Mouse (Mus musculus): ENCODE data around the gene Inhbe. TPM values are rescaled to one million over a fixed set of nuclear protein-coding genes. Genes with fewer than 3 reads are reported as not detected.

Inhbe gene
- polyA plus RNA-seq, 1 experiment from 2014 or later: not detected

DNA sequence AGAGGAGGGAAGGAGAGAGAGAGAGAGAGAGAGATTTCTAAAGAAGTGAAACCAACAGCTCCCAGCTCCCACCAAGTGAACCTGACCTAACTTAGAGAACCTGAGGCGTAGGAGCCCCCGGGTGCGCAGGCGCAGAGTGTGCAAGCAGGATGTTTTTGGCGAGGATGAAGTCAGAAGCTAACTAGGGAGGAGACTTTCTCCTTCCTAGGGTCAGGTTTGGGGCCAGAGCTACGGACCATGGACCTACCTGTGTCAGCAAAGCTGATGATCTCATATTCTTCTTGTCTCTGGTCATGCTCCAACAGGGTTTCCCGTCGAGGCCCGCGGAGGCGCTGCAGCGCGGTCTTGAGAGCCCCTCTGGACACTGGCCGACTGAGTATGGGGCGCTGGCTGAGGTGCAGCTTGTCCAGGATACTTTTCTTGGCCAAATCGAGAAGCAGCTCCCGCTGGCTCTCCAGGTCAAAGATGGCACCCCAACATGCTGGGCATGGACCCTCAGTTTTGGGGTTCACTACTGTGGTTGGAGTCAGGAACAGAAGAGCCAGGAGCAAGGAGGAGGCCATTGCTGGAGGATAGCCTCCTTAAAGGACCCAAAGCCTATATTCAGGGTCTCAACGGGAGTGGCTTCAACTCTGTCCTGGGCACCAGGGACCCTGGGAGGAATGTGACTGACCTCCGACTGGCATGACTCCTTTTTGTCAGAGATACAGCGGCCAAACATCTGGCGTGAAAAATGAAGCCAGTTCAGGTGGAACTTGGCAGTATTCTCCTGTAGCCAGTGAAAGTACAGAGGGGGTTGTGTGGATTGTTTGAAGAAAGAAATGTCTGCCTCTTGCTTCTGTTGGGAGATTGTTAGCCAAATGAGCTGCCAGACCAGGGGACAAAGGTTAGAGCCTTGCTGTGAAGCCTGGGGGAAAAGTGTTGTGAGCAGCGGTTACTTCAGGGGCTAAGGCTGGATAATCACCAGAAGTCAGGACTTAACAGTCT is 15.9 kb upstream of the Inhbe start, which contains the start of gene Inhbc:
Gene Inhbc (minus strand): TSS at position 598 of the 987 bp plus-strand sequence.
- Histone ChIP-seq H3K4me2 (ENCODE audit: low read length) (no peak within 1 kb of the TSS), H3K4me1 (replicated peaks; ENCODE audit: control insufficient read depth, insufficient read depth, low read length) (no peaks in the 10 kb centered on the region), H3K27ac (ENCODE audit: low read length) (no peak within 1 kb of the TSS), H3K4me3 (replicated peaks; ENCODE audit: low read length) (no peak within 1 kb of the TSS), H3K9ac (replicated peaks; ENCODE audit: low read depth, low read length) (no peak within 1 kb of the TSS), H3K36me3 (ENCODE audit: control insufficient read depth, insufficient read depth) (no peaks in the 10 kb centered on the region), H3K9me3 (ENCODE audit: control insufficient read depth, low read length) (no peaks in the 10 kb centered on the region), H3K27me3 (replicated peaks; ENCODE audit: control insufficient read depth, insufficient read depth, low read length) (no peaks in the 10 kb centered on the region)
- ATAC-seq: no peak
- WGBS: 85% methylated on average over 22 of the region's 22 CpGs

DNA sequence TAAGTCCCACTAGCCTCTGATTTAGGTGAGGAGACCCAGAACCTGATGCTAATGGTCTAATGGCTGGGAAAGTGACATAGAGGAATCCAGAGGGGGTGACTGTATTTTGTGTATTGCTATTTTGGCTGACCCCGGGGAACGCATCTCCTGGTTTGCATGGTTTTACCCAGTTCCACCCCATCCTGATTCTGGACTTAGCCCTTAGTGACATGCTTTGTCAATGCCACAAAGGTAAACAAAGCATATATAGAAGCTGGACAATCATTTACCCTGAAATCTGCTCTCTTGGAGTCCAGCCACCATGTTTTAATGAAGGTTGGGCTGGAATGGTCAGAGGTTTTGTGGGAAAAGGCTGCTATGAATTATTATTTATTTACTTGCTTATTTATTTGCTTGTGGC is 14.1 kb upstream of the Inhbe start:
- 76% methylated on average over 2 of the region's 2 CpGs for WGBS
- ATAC-seq: no peak
- Histone ChIP-seq H3K27ac (ENCODE audit: low read length) (no peak overlapping the region), H3K4me2 (ENCODE audit: low read length) (no peak overlapping the region), H3K4me1 (replicated peaks; ENCODE audit: control insufficient read depth, insufficient read depth, low read length) (no peaks in the 10 kb centered on the region), H3K4me3 (replicated peaks; ENCODE audit: low read length) (no peak overlapping the region), H3K9ac (replicated peaks; ENCODE audit: low read depth, low read length) (no peak overlapping the region), H3K36me3 (ENCODE audit: control insufficient read depth, insufficient read depth) (no peaks in the 10 kb centered on the region), H3K27me3 (replicated peaks; ENCODE audit: control insufficient read depth, insufficient read depth, low read length) (no peaks in the 10 kb centered on the region), H3K9me3 (ENCODE audit: control insufficient read depth, low read length) (no peaks in the 10 kb centered on the region)

- ATAC-seq: no peak
- no peaks in the 10 kb centered on the region for H3K36me3 ChIP-seq (ENCODE audit: control insufficient read depth, insufficient read depth)
- 78% methylated on average over 5 of the region's 5 CpGs for WGBS
- no peak overlapping the region for H3K9ac ChIP-seq (replicated peaks; ENCODE audit: low read depth, low read length)
- no peaks in the 10 kb centered on the region for H3K4me1 ChIP-seq (replicated peaks; ENCODE audit: control insufficient read depth, insufficient read depth, low read length)
- no peaks in the 10 kb centered on the region for H3K27me3 ChIP-seq (replicated peaks; ENCODE audit: control insufficient read depth, insufficient read depth, low read length)
- no peak overlapping the region for H3K4me2 ChIP-seq (ENCODE audit: low read length)
- no peak overlapping the region for H3K4me3 ChIP-seq (replicated peaks; ENCODE audit: low read length)
- no peaks in the 10 kb centered on the region for H3K9me3 ChIP-seq (ENCODE audit: control insufficient read depth, low read length)
- no peak overlapping the region for H3K27ac ChIP-seq (ENCODE audit: low read length)
These were observed 12.9 kb upstream of the Inhbe start for GRCm38 (mm10) chr10:127367116-127367515.

GRCm38 (mm10) chr10:127360714-127361113 is 6.5 kb upstream of the Inhbe start:
- WGBS: 86% methylated on average over 3 of the region's 3 CpGs
- Histone ChIP-seq H3K4me3 (replicated peaks; ENCODE audit: low read length) (no peak overlapping the region), H3K9me3 (ENCODE audit: control insufficient read depth, low read length) (no peaks in the 10 kb centered on the region), H3K4me1 (replicated peaks; ENCODE audit: control insufficient read depth, insufficient read depth, low read length) (no peaks in the 10 kb centered on the region), H3K36me3 (ENCODE audit: control insufficient read depth, insufficient read depth) (no peaks in the 10 kb centered on the region), H3K27me3 (replicated peaks; ENCODE audit: control insufficient read depth, insufficient read depth, low read length) (no peaks in the 10 kb centered on the region), H3K9ac (replicated peaks; ENCODE audit: low read depth, low read length) (no peak overlapping the region), H3K27ac (ENCODE audit: low read length) (no peak overlapping the region), H3K4me2 (ENCODE audit: low read length) (no peak overlapping the region)
- no peak for ATAC-seq

GRCm38 (mm10) chr10:127355336-127355735 is 1.1 kb upstream of the Inhbe start:
- WGBS: 67% methylated on average over 10 of the region's 10 CpGs
- Histone ChIP-seq H3K9me3 (ENCODE audit: control insufficient read depth, low read length) (no peaks in the 10 kb centered on the region), H3K27me3 (replicated peaks; ENCODE audit: control insufficient read depth, insufficient read depth, low read length) (no peaks in the 10 kb centered on the region; the same call in 1 of the 2 replicates), H3K36me3 (ENCODE audit: control insufficient read depth, insufficient read depth) (no peaks in the 10 kb centered on the region), H3K4me3 (replicated peaks; ENCODE audit: low read length) (no peak overlapping the region), H3K9ac (replicated peaks; ENCODE audit: low read depth, low read length) (no peak overlapping the region), H3K27ac (ENCODE audit: low read length) (no peak overlapping the region), H3K4me2 (ENCODE audit: low read length) (no peak overlapping the region), H3K4me1 (replicated peaks; ENCODE audit: control insufficient read depth, insufficient read depth, low read length) (no peaks in the 10 kb centered on the region)
- ATAC-seq: no peak

- H3K27me3 ChIP-seq (replicated peaks; ENCODE audit: control insufficient read depth, insufficient read depth, low read length): no peaks in the 10 kb centered on the region; the same call in 1 of the 2 replicates
- no peak overlapping the region for H3K4me3 ChIP-seq (replicated peaks; ENCODE audit: low read length)
- H3K4me1 ChIP-seq (replicated peaks; ENCODE audit: control insufficient read depth, insufficient read depth, low read length): no peaks in the 10 kb centered on the region
- no peak for ATAC-seq
- no peaks in the 10 kb centered on the region for H3K36me3 ChIP-seq (ENCODE audit: control insufficient read depth, insufficient read depth)
- no peak overlapping the region for H3K4me2 ChIP-seq (ENCODE audit: low read length)
- H3K9ac ChIP-seq (replicated peaks; ENCODE audit: low read depth, low read length): no peak overlapping the region
- H3K27ac ChIP-seq (ENCODE audit: low read length): no peak overlapping the region
- WGBS: 92% methylated on average over 11 of the region's 11 CpGs
- H3K9me3 ChIP-seq (ENCODE audit: control insufficient read depth, low read length): no peaks in the 10 kb centered on the region
These were observed 1.4 kb downstream of the Inhbe start for GRCm38 (mm10) chr10:127352766-127353165.

DNA sequence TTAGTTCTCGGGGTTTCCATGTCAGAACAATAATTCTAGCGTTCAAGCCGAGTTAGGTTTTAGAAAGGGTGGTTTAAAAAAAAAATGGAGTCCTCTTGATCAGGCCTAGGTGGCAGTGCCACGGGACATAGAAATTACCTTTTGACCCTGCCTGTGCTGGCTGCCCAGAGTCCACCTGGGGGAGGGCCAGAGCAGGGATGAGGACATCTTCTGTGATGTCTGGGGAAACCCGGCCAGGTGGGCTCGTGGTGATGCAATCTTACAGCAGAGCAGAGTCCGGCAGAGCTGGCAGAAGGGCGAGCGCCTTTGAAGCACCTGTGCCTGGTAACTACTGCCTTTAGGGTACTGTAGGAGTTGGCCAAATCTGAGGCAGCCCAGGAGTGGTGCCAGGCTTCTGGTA is 2.0 kb downstream of the Inhbe start:
- Histone ChIP-seq H3K4me1 (replicated peaks; ENCODE audit: control insufficient read depth, insufficient read depth, low read length) (no peaks in the 10 kb centered on the region), H3K36me3 (ENCODE audit: control insufficient read depth, insufficient read depth) (no peaks in the 10 kb centered on the region), H3K4me2 (ENCODE audit: low read length) (no peak overlapping the region), H3K4me3 (replicated peaks; ENCODE audit: low read length) (no peak overlapping the region), H3K9ac (replicated peaks; ENCODE audit: low read depth, low read length) (no peak overlapping the region), H3K27ac (ENCODE audit: low read length) (no peak overlapping the region), H3K9me3 (ENCODE audit: control insufficient read depth, low read length) (no peaks in the 10 kb centered on the region), H3K27me3 (replicated peaks; ENCODE audit: control insufficient read depth, insufficient read depth, low read length) (no peaks in the 10 kb centered on the region; the same call in 1 of the 2 replicates)
- no peak for ATAC-seq
- WGBS: 90% methylated on average over 9 of the region's 9 CpGs

- 77% methylated on average over 8 of the region's 8 CpGs for WGBS
- no peak overlapping the region for H3K9ac ChIP-seq (replicated peaks; ENCODE audit: low read depth, low read length)
- H3K27ac ChIP-seq (ENCODE audit: low read length): no peak overlapping the region
- no peaks in the 10 kb centered on the region for H3K9me3 ChIP-seq (ENCODE audit: control insufficient read depth, low read length)
- ATAC-seq: no peak
- H3K4me3 ChIP-seq (replicated peaks; ENCODE audit: low read length): no peak overlapping the region
- H3K27me3 ChIP-seq (replicated peaks; ENCODE audit: control insufficient read depth, insufficient read depth, low read length): no peaks in the 10 kb centered on the region; the same call in 1 of the 2 replicates
- H3K4me2 ChIP-seq (ENCODE audit: low read length): no peak overlapping the region
- H3K4me1 ChIP-seq (replicated peaks; ENCODE audit: control insufficient read depth, insufficient read depth, low read length): no peaks in the 10 kb centered on the region
- H3K36me3 ChIP-seq (ENCODE audit: control insufficient read depth, insufficient read depth): no peaks in the 10 kb centered on the region
These were observed 2.5 kb downstream of the Inhbe start for GRCm38 (mm10) chr10:127351719-127352118.

- H3K9me3 ChIP-seq (ENCODE audit: control insufficient read depth, low read length): no peaks in the 10 kb centered on the region
- ATAC-seq: no peak
- H3K4me2 ChIP-seq (ENCODE audit: low read length): no peak overlapping the region
- H3K4me3 ChIP-seq (replicated peaks; ENCODE audit: low read length): no peak overlapping the region
- no peaks in the 10 kb centered on the region for H3K4me1 ChIP-seq (replicated peaks; ENCODE audit: control insufficient read depth, insufficient read depth, low read length)
- H3K27ac ChIP-seq (ENCODE audit: low read length): no peak overlapping the region
- 87% methylated on average over 8 of the region's 8 CpGs for WGBS
- H3K27me3 ChIP-seq (replicated peaks; ENCODE audit: control insufficient read depth, insufficient read depth, low read length): no peaks in the 10 kb centered on the region; the same call in 1 of the 2 replicates
- H3K36me3 ChIP-seq (ENCODE audit: control insufficient read depth, insufficient read depth): no peaks in the 10 kb centered on the region
- no peak overlapping the region for H3K9ac ChIP-seq (replicated peaks; ENCODE audit: low read depth, low read length)
These were observed 3.0 kb downstream of the Inhbe start for GRCm38 (mm10) chr10:127351285-127351595.
